Mouse (Mus musculus) ES-Bruce4 (cell line): Measurements from ENCODE around the gene Slc35f1. TPM values are rescaled to one million over a fixed set of nuclear protein-coding genes. Genes with fewer than 3 reads are reported as not detected.

Source experiments
- H3K27ac ChIP-seq: 2 replicates; pipeline ENCODE4 v1.5.1; 2012; ENCODE audit warnings: low read length, inconsistent platforms; ENCODE audit not compliant: insufficient read depth
- H3K27me3 ChIP-seq: 2 replicates; pipeline ENCODE4 v1.6.1; 2012; ENCODE audit warnings: mild to moderate bottlenecking, low read length, inconsistent platforms; ENCODE audit not compliant: control insufficient read depth, poor library complexity, insufficient read depth, severe bottlenecking
- H3K36me3 ChIP-seq: 2 replicates; pipeline ENCODE4 v1.6.1; 2012; ENCODE audit warnings: inconsistent platforms, mild to moderate bottlenecking, low read length, moderate library complexity; ENCODE audit not compliant: control insufficient read depth, poor library complexity, insufficient read depth, severe bottlenecking
- H3K4me1 ChIP-seq: one replicate; pipeline ENCODE4 v1.8.1; 2011; ENCODE audit warnings: low read length; ENCODE audit not compliant: control insufficient read depth, insufficient read depth
- H3K4me3 ChIP-seq: 2 replicates; pipeline ENCODE4 v1.5.1; 2011; ENCODE audit warnings: low read depth, mild to moderate bottlenecking, low read length
- H3K9ac ChIP-seq: 2 replicates; pipeline ENCODE4 v1.6.1; 2012; ENCODE audit warnings: low read depth, mild to moderate bottlenecking, inconsistent platforms; ENCODE audit not compliant: poor library complexity, severe bottlenecking
- H3K9me3 ChIP-seq: replicated peaks from 2 replicates; pipeline ENCODE4 v1.6.1; 2012; ENCODE audit warnings: mild to moderate bottlenecking, low read length, inconsistent platforms; ENCODE audit not compliant: control insufficient read depth, poor library complexity, insufficient read depth, severe bottlenecking
- CTCF ChIP-seq: IDR thresholded peaks from one replicate; pipeline ENCODE4 v1.8.1; 2011; ENCODE audit warnings: low read depth, low read length
- EP300 ChIP-seq: IDR thresholded peaks from 2 replicates; pipeline ENCODE4 v1.6.1; 2011; ENCODE audit warnings: low read depth, low read length; ENCODE audit not compliant: insufficient read depth
- POLR2A ChIP-seq: IDR thresholded peaks from one replicate; pipeline ENCODE4 v1.8.1; 2011; ENCODE audit warnings: low read length; ENCODE audit not compliant: insufficient read depth
- polyA plus RNA-seq: library from polyadenylated mRNA; stranded (reverse); fragments of >200 nt; gene quantifications from 2 replicates; pipeline ENCODE4 v1.2.4, GENCODE M21; 2011; ENCODE audit warnings: low read depth; ENCODE audit not compliant: missing spikeins, insufficient read depth, insufficient read length

The Slc35f1 gene
- polyA plus RNA-seq, 1 experiment, result 1.1 TPM

GRCm38 (mm10) chr10:52996886-52997285 lies 306.6 kb downstream of the Slc35f1 start:
- Histone ChIP-seq H3K4me1 (no peaks in the 10 kb centered on the region), H3K4me3 (no peak overlapping the region), H3K9me3 (no peaks in the 10 kb centered on the region), H3K36me3 (no peaks in the 10 kb centered on the region), H3K9ac (no peak overlapping the region), H3K27ac (no peak overlapping the region), H3K27me3 (no peaks in the 10 kb centered on the region)
- TF ChIP-seq EP300, result no peak
- TF ChIP-seq POLR2A, result no peak
- TF ChIP-seq CTCF, result no peak

- no peak for TF ChIP-seq CTCF
- no peak for TF ChIP-seq POLR2A
- TF ChIP-seq EP300, result no peak
- H3K4me1 ChIP-seq, result no peaks in the 10 kb centered on the region
- H3K4me3 ChIP-seq, result no peak overlapping the region
- no peaks in the 10 kb centered on the region for H3K36me3 ChIP-seq
- no peaks in the 10 kb centered on the region for H3K27me3 ChIP-seq
- no peak overlapping the region for H3K27ac ChIP-seq
- H3K9ac ChIP-seq, result no peak overlapping the region
- no peaks in the 10 kb centered on the region for H3K9me3 ChIP-seq
Observed at GRCm38 (mm10) chr10:53001136-53001535, 310.8 kb downstream of the Slc35f1 start.

GRCm38 (mm10) chr10:53006229-53007190 lies 316.2 kb downstream of the Slc35f1 start:
- H3K36me3 ChIP-seq, result no peaks in the 10 kb centered on the region

GRCm38 (mm10) chr10:53013878-53014277 lies 323.5 kb downstream of the Slc35f1 start:
- Histone ChIP-seq H3K27ac (no peak overlapping the region), H3K36me3 (no peaks in the 10 kb centered on the region), H3K4me1 (no peaks in the 10 kb centered on the region), H3K9me3 (no peaks in the 10 kb centered on the region), H3K9ac (no peak overlapping the region), H3K4me3 (no peak overlapping the region), H3K27me3 (no peaks in the 10 kb centered on the region)
- TF ChIP-seq CTCF (no peak), EP300 (no peak), POLR2A (no peak)

More at GRCm38 (mm10) chr10:53006229-53007190, 316.2 kb downstream of the Slc35f1 start:
- Histone ChIP-seq H3K4me3 (no peak overlapping the region), H3K9me3 (no peaks in the 10 kb centered on the region), H3K27me3 (no peaks in the 10 kb centered on the region), H3K27ac (no peak overlapping the region), H3K9ac (no peak overlapping the region), H3K4me1 (no peaks in the 10 kb centered on the region)
- no peak for TF ChIP-seq POLR2A
- no peak for TF ChIP-seq EP300
- no peak for TF ChIP-seq CTCF

- no peaks in the 10 kb centered on the region for H3K36me3 ChIP-seq
- no peaks in the 10 kb centered on the region for H3K4me1 ChIP-seq
- H3K4me3 ChIP-seq, result no peak overlapping the region
- TF ChIP-seq CTCF (no peak), POLR2A (no peak), EP300 (no peak)
- H3K9ac ChIP-seq, result no peak overlapping the region
- H3K27me3 ChIP-seq, result no peaks in the 10 kb centered on the region
- no peak overlapping the region for H3K27ac ChIP-seq
- H3K9me3 ChIP-seq, result no peaks in the 10 kb centered on the region
Observed at GRCm38 (mm10) chr10:53028454-53028853, 338.1 kb downstream of the Slc35f1 start.

GRCm38 (mm10) chr10:53035202-53035601 lies 344.9 kb downstream of the Slc35f1 start:
- Histone ChIP-seq H3K9ac (no peak overlapping the region), H3K4me3 (no peak overlapping the region), H3K9me3 (no peaks in the 10 kb centered on the region), H3K27ac (no peak overlapping the region), H3K4me1 (no peaks in the 10 kb centered on the region), H3K27me3 (no peaks in the 10 kb centered on the region; the same call in 1 of the 2 replicates), H3K36me3 (no peaks in the 10 kb centered on the region)
- TF ChIP-seq POLR2A, result no peak
- TF ChIP-seq EP300, result no peak
- no peak for TF ChIP-seq CTCF
